Mouse (Mus musculus): ENCODE data around the gene Gm37240. TPM values are rescaled to one million over a fixed set of nuclear protein-coding genes. Genes with fewer than 3 reads are reported as not detected.

Gene Gm37240
- polyA plus RNA-seq, 1 experiment, result not detected

DNA sequence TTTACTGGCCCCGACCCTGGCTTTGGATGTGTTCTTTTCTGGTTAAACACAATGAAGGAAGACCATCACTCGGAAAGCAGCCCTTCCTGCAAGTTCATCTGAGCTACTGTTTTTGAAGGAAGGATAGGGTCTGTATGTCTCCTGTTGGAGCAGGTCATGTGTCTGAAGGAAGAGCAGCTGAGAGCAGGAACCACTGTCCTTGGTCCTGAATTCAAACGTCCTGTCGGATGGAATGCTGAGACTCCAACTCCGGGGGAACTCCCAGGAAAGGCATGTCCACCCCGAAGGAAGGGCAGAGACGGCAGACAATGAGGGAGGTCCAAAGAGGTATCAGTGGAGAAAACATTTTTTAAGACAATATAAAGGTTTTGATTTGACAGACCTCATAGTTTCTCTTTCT, 741.8 kb downstream of the Gm37240 start:
- no peak for TF ChIP-seq GATA1 (IDR thresholded peaks at IDR 0.05; ENCODE audit: low read length)

- TF ChIP-seq GATA1 (IDR thresholded peaks at IDR 0.05; ENCODE audit: low read length), result no peak
Measured at GRCm38 (mm10) chr3:85145076-85145475, 742.2 kb downstream of the Gm37240 start.

DNA sequence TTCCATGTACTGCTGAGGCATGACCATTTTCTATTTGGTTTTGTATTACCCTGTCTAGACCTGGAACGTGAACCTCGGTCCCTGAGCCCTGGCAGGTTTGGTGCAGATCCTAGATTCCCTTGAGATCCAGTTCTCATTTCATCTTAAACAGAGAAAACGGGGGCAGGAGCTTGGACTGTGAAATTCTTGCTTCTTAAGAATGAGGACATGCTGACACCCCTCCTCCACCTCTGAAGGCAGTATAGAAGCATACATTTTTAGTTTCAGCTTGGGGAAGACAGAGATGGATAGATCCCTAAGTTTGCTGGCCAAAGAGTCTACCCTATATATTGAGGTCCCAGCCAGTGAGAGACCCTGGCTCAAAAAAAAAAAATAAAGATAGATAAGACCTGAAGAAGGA, 742.9 kb downstream of the Gm37240 start:
- TF ChIP-seq GATA1 (IDR thresholded peaks at IDR 0.05; ENCODE audit: low read length), result no peak

DNA sequence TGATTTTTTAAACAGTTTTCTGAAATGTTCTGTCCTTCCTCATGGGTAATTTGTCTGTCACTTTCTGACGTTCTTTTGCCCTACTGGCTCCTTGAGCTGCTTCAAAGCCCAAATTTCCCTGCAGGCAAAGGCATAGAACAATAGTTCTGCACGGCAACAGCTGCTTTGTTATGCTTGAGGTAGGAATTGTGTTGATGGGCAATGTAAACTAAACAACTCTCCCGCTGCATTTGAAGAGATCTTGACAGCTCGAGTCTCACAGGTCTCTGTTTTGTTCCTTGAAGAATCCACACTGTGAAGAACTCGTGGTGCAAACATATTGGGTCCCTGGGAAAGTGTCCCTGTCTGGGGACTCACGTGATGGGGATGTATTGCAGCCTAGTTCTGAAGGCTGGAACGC, 746.8 kb downstream of the Gm37240 start:
- TF ChIP-seq GATA1 (IDR thresholded peaks at IDR 0.05; ENCODE audit: low read length), result no peak

GRCm38 (mm10) chr3:85138407-85138806, 748.9 kb downstream of the Gm37240 start:
- TF ChIP-seq GATA1 (IDR thresholded peaks at IDR 0.05; ENCODE audit: low read length), result no peak

DNA sequence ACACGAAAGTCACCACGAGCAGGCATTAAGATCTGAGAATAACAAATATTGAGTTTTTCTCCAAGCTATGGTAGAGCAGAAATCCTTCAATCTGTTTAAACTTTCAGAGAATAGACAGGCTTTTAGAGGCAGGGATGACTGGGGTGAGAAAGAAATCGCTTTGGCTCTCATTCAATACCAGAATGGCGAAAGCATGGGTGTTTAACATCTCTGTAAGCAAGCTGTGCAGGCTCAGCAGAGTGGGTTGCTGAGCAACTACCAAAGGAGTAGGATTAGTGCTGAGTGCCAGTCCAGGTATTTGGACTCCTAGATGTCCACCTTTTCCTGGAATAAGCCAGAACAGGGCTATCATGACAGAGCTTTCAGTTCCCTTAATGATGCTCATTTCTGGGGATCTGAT, 753.8 kb downstream of the Gm37240 start:
- no peak for TF ChIP-seq GATA1 (IDR thresholded peaks at IDR 0.05; ENCODE audit: low read length)

- no peak for TF ChIP-seq GATA1 (IDR thresholded peaks at IDR 0.05; ENCODE audit: low read length)
Measured at GRCm38 (mm10) chr3:85131878-85132277, 755.4 kb downstream of the Gm37240 start.

GRCm38 (mm10) chr3:85128546-85128945, 758.8 kb downstream of the Gm37240 start:
- TF ChIP-seq GATA1 (IDR thresholded peaks at IDR 0.05; ENCODE audit: low read length), result no peak

- no peak for TF ChIP-seq GATA1 (IDR thresholded peaks at IDR 0.05; ENCODE audit: low read length)
Measured at GRCm38 (mm10) chr3:85126970-85127369, 760.3 kb downstream of the Gm37240 start.

GRCm38 (mm10) chr3:85125471-85125870, 761.8 kb downstream of the Gm37240 start:
- no peak for TF ChIP-seq GATA1 (IDR thresholded peaks at IDR 0.05; ENCODE audit: low read length)

DNA sequence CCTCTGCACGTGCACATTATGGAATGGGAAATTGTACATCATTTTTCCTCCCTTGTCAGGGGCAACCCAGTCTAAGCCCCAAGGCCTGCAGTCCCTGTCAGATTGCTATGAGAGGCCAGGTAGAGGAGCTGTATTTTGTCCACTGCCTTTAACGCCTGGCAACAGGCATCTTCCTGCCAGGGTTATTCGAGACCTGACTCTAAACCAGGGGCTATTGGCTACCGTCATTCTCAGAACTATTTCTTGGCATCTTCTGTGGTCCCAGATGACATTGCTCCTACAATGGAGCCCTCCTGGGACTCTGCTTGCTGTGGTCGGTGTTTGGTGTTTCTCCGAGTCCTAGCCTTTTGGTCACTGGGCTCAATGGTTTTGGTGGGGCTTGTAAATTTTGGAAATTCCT, 762.4 kb downstream of the Gm37240 start:
- TF ChIP-seq GATA1 (IDR thresholded peaks at IDR 0.05; ENCODE audit: low read length), result no peak

DNA sequence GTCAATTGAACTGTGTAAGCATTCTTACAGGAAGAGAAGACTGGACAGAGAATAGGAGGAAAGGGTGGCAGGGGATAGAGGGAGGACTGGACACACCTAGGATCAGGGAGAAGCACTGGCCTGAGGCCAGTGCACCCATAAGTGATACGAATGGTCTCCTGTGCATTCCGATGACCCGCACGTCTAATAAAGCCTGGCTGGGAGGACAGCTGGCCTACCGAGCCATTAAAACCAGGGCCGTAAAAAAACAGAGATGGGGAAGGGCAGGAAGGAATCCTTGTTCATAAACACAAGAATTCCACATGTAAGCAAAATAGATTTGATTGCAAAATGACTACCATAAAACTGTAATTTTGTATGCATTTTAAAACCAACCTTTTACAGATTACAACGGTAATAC, 762.9 kb downstream of the Gm37240 start:
- no peak for TF ChIP-seq GATA1 (IDR thresholded peaks at IDR 0.05; ENCODE audit: low read length)

GRCm38 (mm10) chr3:85117702-85118101, 769.6 kb downstream of the Gm37240 start:
- TF ChIP-seq GATA1 (IDR thresholded peaks at IDR 0.05; ENCODE audit: low read length), result no peak

DNA sequence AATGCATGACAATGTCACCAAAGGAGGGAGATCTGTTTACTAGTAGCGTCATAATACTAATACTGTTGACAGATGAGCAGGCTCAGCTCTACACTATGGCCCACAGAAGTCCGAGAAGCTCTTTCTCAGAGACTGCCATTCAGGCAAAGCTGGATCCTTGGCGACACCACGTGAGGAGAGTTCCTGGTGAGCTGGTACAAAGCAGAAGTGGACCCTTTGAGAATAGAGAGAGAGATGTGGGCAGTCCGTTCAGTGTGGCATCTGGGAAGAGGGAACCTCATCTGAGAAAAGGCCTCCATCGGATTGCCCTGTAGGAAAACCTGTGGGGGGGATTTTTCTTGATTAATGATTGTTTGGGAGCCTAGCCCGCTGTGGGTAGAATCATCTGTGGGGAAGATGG, 770.3 kb downstream of the Gm37240 start:
- no peak for TF ChIP-seq GATA1 (IDR thresholded peaks at IDR 0.05; ENCODE audit: low read length)

DNA sequence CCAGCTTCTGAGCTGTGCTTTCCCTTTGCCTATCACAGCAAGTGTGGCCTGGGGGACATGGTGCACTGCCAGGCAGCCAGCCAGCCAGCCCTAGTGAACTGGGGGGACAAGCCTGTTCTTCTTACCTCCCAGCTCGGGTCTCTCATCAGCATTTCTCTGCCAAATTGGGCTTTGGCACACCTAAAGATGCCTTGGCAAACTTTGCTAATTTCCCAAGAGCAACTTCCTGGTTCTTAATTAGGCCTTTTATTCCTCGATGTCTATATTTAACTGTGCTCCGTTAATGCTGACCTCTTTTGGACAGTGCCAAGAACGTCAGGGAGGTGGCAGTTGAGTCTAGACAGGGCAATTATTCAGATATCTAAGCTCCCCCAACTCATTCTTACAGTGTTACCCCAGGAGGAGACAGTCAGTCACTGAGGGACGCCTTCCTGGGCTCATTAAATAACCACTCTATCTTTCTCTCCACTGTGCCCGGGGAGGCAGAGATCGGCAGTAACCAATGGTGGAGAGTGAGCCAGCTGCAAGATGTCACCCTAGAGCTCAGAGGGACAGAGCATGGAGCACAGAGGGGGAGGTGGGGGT, 771.3 kb downstream of the Gm37240 start:
- no peak for TF ChIP-seq GATA1 (IDR thresholded peaks at IDR 0.05; ENCODE audit: low read length)

GRCm38 (mm10) chr3:85113565-85113964, 773.8 kb downstream of the Gm37240 start:
- no peak for TF ChIP-seq GATA1 (IDR thresholded peaks at IDR 0.05; ENCODE audit: low read length)

DNA sequence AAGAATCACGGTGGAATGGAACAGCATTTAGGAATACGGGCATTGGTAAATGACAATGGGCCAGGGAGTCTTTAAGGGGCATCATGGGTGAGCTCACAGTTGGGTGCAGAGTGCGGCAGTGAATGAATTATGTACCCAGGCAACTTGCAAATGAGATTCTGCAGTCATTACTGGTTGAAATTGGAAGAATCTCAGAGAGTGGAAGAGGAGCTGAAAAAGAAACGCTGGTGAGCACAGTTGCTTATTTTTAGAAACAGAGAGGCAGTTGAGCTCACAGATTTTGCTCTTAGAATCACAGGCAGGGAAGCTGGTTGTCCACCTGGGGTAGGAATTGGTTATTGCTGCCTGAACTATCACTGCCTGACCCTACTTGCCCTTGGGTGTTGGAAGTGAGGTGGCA, 776.6 kb downstream of the Gm37240 start:
- TF ChIP-seq GATA1 (IDR thresholded peaks at IDR 0.05; ENCODE audit: low read length), result no peak

GRCm38 (mm10) chr3:85109221-85109620, 778.1 kb downstream of the Gm37240 start:
- TF ChIP-seq GATA1 (IDR thresholded peaks at IDR 0.05; ENCODE audit: low read length), result no peak

Data from G1E-ER4 (cell line).